Mouse (Mus musculus) C2C12 (cell line): ENCODE measurements around the gene 1700003F12Rik.

Source experiments
- CEBPB ChIP-seq: IDR thresholded peaks from one replicate; pipeline ENCODE4 v1.6.1; 2011; ENCODE audit warnings: low read depth, mild to moderate bottlenecking, control low read depth, moderate library complexity
- CTCF ChIP-seq: IDR thresholded peaks from one replicate; pipeline ENCODE4 v1.5.1; 2011; ENCODE audit not compliant: control insufficient read depth, insufficient read depth, insufficient read length
- FOSL1 ChIP-seq: IDR thresholded peaks from one replicate; pipeline ENCODE4 v1.8.0; 2011; ENCODE audit warnings: mild to moderate bottlenecking, low read length; ENCODE audit not compliant: poor library complexity, insufficient read depth, severe bottlenecking
- MAX ChIP-seq: IDR thresholded peaks from one replicate; pipeline ENCODE4 v1.6.1; 2011; ENCODE audit warnings: mild to moderate bottlenecking, control low read depth
- MYOD1 ChIP-seq: IDR thresholded peaks from one replicate; pipeline ENCODE4 v1.6.1; 2011; ENCODE audit warnings: low read depth; ENCODE audit not compliant: control insufficient read depth, insufficient read length
- MYOG ChIP-seq: IDR thresholded peaks from one replicate; pipeline ENCODE4 v1.6.1; 2011; ENCODE audit not compliant: control insufficient read depth, insufficient read length; ENCODE audit errors: extremely low read depth
- USF1 ChIP-seq: IDR thresholded peaks from one replicate; pipeline ENCODE4 v1.6.1; 2011; ENCODE audit warnings: low read depth, mild to moderate bottlenecking, control low read depth, moderate library complexity

- TF ChIP-seq CTCF (no peak), MAX (no peak), MYOD1 (no peak), FOSL1 (no peak), MYOG (no peak), USF1 (no peak), CEBPB (no peak)
These were observed 21.6 kb upstream of the 1700003F12Rik start for GRCm38 (mm10) chr2:154525285-154525684.
